Mouse (Mus musculus) v-Abl transformed pro-B cells (cell line): ENCODE data around the gene Ints3.
"Not testable (repeated sequence)": the region's sequence is repeated elsewhere in the genome, so short reads cannot be mapped to it uniquely, and the experiment has no call there.

Experiments
- in situ Hi-C, 2 experiments: fragments of 400-800 bp; cut with MboI; formaldehyde crosslinking; loops; one replicate each; pipeline ENCODE4 v1.15.1; 2025; ENCODE audit not compliant: unreplicated experiment in 2 of 2

The Ints3 gene

GRCm38 (mm10) chr3:90369041-90369440 lies 64.4 kb downstream of the Ints3 start:
- in situ Hi-C loops = no loop called here

DNA sequence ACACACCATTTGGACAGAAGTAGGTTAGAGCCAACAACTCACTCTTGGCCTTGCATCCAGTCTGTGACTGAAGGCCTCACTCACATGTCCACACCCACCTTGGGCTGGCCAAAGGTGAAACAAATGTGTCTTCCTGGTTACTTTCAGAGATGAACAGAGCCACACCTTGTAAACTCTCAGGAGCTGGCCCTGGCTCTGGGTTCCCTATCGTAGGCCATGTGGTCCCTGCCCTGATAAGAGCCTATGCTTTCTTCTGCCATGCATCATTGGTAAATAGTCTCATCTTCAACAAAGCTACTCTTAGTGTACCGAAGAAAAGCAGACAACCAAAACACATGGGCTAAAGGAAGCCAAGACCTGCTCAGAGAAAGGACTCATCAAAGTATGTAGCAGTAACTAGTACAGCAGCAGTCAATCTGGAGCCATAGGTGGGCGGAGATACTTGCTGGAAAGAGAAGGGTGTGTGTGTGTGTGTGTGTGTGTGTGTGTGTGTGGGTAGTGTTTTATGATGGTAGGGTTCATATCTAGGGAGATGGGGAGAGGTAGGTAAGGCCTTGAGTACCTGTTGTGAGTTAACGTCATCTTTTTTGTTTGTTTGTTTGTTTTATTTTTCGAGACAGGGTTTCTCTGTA lies 66.3 kb downstream of the Ints3 start:
- in situ Hi-C loops = no loop called here

GRCm38 (mm10) chr3:90362346-90362745 lies 71.1 kb downstream of the Ints3 start:
- in situ Hi-C loops = no loop called here

GRCm38 (mm10) chr3:90361476-90361875 lies 71.9 kb downstream of the Ints3 start:
- in situ Hi-C loops = no loop called here

DNA sequence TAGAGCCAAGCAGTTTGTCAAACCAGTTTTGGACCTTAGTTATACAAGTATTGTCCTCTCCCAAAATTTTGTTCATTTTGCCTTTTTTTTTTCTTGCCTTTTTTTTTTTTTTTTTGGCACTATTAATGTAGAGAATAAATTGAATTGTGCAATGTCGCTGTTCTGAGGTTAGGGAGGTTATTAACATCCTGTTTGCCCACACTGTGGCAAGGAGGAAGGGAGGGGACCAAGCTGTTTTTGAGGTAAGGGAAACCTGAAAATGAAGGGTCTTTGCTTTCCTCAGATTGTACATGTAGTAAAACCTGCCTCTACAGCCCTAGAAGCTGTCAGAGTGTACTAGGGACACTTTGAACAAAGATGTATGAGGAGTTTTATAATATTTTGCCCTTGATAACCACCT lies 74.2 kb downstream of the Ints3 start:
- in situ Hi-C loops = loop anchor here in 1 of 2 experiments (5.0 kb wide), 1 partner anchor 87 kb away; no protein-coding TSS in a partner anchor

- in situ Hi-C loops = loop anchor here in 1 of 2 experiments (5.0 kb wide), 1 partner anchor 86 kb away; no protein-coding TSS in a partner anchor
Observed at GRCm38 (mm10) chr3:90357959-90358358, 75.5 kb downstream of the Ints3 start.

- in situ Hi-C loops = no loop called here
Observed at GRCm38 (mm10) chr3:90347847-90348246, 85.6 kb downstream of the Ints3 start.

GRCm38 (mm10) chr3:90342853-90343252 lies 90.6 kb downstream of the Ints3 start:
- in situ Hi-C loops = not testable (repeated sequence)
